Comparison of ENCODE assay signal across 8 mouse cellular contexts in the genomic region with DNA sequence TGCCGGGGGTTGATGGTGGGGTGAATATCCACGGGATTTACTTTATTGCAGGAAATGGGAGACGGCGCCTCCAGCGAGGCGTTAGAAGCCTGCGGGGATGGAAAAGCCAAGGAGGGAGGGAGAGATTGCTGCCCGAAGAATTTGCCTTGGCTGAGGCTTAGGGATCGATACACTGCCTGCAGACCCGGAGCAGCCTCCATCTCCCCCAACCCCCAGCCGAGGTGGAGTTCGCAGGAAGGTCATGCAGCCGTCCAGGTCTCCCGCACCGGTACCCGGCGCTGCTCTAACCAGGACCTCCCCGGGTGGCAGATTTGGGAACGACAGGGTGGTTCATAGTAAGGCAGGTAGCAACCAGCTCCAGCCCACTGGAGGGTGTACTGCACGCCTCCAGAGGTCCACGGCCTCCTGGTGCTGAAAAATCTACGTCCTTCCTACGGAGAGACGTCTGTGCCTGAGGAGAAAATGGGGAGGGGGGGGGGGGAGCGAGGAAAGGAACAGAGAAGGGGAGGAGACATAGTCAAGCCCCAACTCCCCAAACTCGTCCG. TPM values are rescaled to one million over a fixed set of nuclear protein-coding genes. Genes with fewer than 3 reads are reported as not detected.
DNase-seq lines count a peak whose midpoint lies in the region; ATAC-seq lines count a peak whose summit lies in the region.

No protein-coding gene starts in this region.

- peaks cover 31% of the 10 kb centered on the region for H3K4me1 ChIP-seq in limb, embryonic 12.5 days (replicated peaks)
- H3K4me1 ChIP-seq in midbrain, embryonic 14.5 days (ENCODE audit: control insufficient read depth, insufficient read depth, low read length) = peaks cover 21% of the 10 kb centered on the region
- peaks cover 22% of the 10 kb centered on the region for H3K4me1 ChIP-seq in stomach, embryonic 14.5 days (ENCODE audit: control insufficient read depth, insufficient read depth, low read length)

- under 1% methylated on average over 26 of the region's 27 CpGs for WGBS in limb, embryonic 12.5 days
- 0% methylated on average over 27 of the region's 27 CpGs for WGBS in midbrain, embryonic 14.5 days
- 1% methylated on average over 26 of the region's 27 CpGs for WGBS in stomach, embryonic 14.5 days

- peak overlapping the region; percentile 86 for H3K9ac ChIP-seq in limb, embryonic 12.5 days (replicated peaks)
- peak overlapping the region; percentile 94 for H3K9ac ChIP-seq in midbrain, embryonic 14.5 days (replicated peaks; ENCODE audit: low read length)
- H3K9ac ChIP-seq in stomach, embryonic 14.5 days (replicated peaks; ENCODE audit: low read depth, low read length) = peak overlapping the region; percentile 54; the same call in 1 of the 2 replicates

- peak overlapping the region; percentile 97 for H3K4me2 ChIP-seq in limb, embryonic 12.5 days
- H3K4me2 ChIP-seq in midbrain, embryonic 14.5 days (ENCODE audit: low read length) = peak overlapping the region; percentile 90
- peak overlapping the region; percentile 97 for H3K4me2 ChIP-seq in stomach, embryonic 14.5 days (replicated peaks; ENCODE audit: low read depth, low read length)

- H3K36me3 ChIP-seq in limb, embryonic 12.5 days = no peaks in the 10 kb centered on the region
- no peaks in the 10 kb centered on the region for H3K36me3 ChIP-seq in midbrain, embryonic 14.5 days (ENCODE audit: control insufficient read depth, insufficient read depth, low read length)
- peaks cover 3% of the 10 kb centered on the region; the same call in 1 of the 2 replicates for H3K36me3 ChIP-seq in stomach, embryonic 14.5 days (ENCODE audit: control insufficient read depth, insufficient read depth, low read length)

- H3K27ac ChIP-seq in limb, embryonic 12.5 days = peak overlapping the region; percentile 99
- H3K27ac ChIP-seq in midbrain, embryonic 14.5 days (replicated peaks; ENCODE audit: low read depth, low read length) = peak overlapping the region; percentile 99
- H3K27ac ChIP-seq in stomach, embryonic 14.5 days (ENCODE audit: low read length) = peak overlapping the region; percentile 98

- peak; percentile 35 to 52 for DNase-seq in lung, adult 18-20 months
- no peak for DNase-seq in lung, postnatal 25 days (ENCODE audit: low spot score)
- DNase-seq in cerebellum, adult 9-10 months = peak; percentile 74
- peak; percentile 24 to 31 for DNase-seq in frontal cortex, postnatal 25 days (ENCODE audit: low spot score in 2 of 2)
- DNase-seq in hindlimb bud, embryonic 11.5 days (ENCODE audit: extremely low spot score, low read depth, low spot score) = peak; percentile 42
- DNase-seq in midbrain, embryonic 14.5 days = peak; percentile 80

- H3K9me3 ChIP-seq in limb, embryonic 12.5 days = no peaks in the 10 kb centered on the region
- no peaks in the 10 kb centered on the region for H3K9me3 ChIP-seq in midbrain, embryonic 14.5 days (ENCODE audit: control insufficient read depth, low read length)
- H3K9me3 ChIP-seq in stomach, embryonic 14.5 days (ENCODE audit: control insufficient read depth, low read depth, low read length) = no peaks in the 10 kb centered on the region

- H3K27me3 ChIP-seq in limb, embryonic 12.5 days = no peaks in the 10 kb centered on the region
- no peaks in the 10 kb centered on the region for H3K27me3 ChIP-seq in midbrain, embryonic 14.5 days (ENCODE audit: control insufficient read depth, insufficient read depth, low read length)
- H3K27me3 ChIP-seq in stomach, embryonic 14.5 days (ENCODE audit: control insufficient read depth, insufficient read depth, low read length) = no peaks in the 10 kb centered on the region

- peak; percentile 76 for ATAC-seq in limb, embryonic 12.5 days (ENCODE audit: insufficient number of reproducible peaks, insufficient read depth, low FRiP score, low TSS enrichment, low read depth)
- ATAC-seq in midbrain, embryonic 14.5 days (ENCODE audit: low FRiP score, low TSS enrichment) = peak; percentile 53
- peak; percentile 68 for ATAC-seq in stomach, embryonic 14.5 days (ENCODE audit: insufficient number of reproducible peaks, insufficient read depth, low FRiP score, low read depth)

- peak overlapping the region; percentile 97 for H3K4me3 ChIP-seq in limb, embryonic 12.5 days (replicated peaks)
- H3K4me3 ChIP-seq in midbrain, embryonic 14.5 days (replicated peaks; ENCODE audit: low read depth, low read length) = peak overlapping the region; percentile 99
- peak overlapping the region; percentile 99 for H3K4me3 ChIP-seq in stomach, embryonic 14.5 days (ENCODE audit: low read depth, low read length)

RNA-seq across cellular contexts. Expression of gene Kmt2a, which starts 1.4 kb away (rescaled TPM):
- polyA plus RNA-seq in limb, embryonic 12.5 days (2016; fragmentation: Nextera tagmentation; extraction: Ambion mirVana) = 18.2 and 19.9 TPM in 2 replicates
- 21.0 and 22.2 TPM in 2 replicates for polyA plus RNA-seq in midbrain, embryonic 14.5 days (2014; fragmentation: Nextera tagmentation; extraction: Ambion mirVana)
- polyA plus RNA-seq in stomach, embryonic 14.5 days (2014; fragmentation: Nextera tagmentation; extraction: Ambion mirVana) = 12.7 and 15.9 TPM in 2 replicates

RNA-seq across cellular contexts. Expression of gene Atp5l, which starts 38.0 kb away (rescaled TPM):
- polyA plus RNA-seq in limb, embryonic 12.5 days (2016; fragmentation: Nextera tagmentation; extraction: Ambion mirVana) = 556 and 596 TPM in 2 replicates
- 698 and 917 TPM in 2 replicates for polyA plus RNA-seq in midbrain, embryonic 14.5 days (2014; fragmentation: Nextera tagmentation; extraction: Ambion mirVana)
- 667 and 745 TPM in 2 replicates for polyA plus RNA-seq in stomach, embryonic 14.5 days (2014; fragmentation: Nextera tagmentation; extraction: Ambion mirVana)
